Mouse (Mus musculus) neural tube, embryonic 13.5 days (tissue): ENCODE results near the gene 4933430I17Rik. TPM values are rescaled to one million over a fixed set of nuclear protein-coding genes. Genes with fewer than 3 reads are reported as not detected.

Experiments used
- ATAC-seq: fragments of 200-750 bp; cut with Nextera tagmentation; 2 replicates; pipeline ENCODE4 v1.8.0; 2017; ENCODE audit warnings: low read depth, mild to moderate bottlenecking, moderate TSS enrichment, moderate library complexity
- H3K27ac ChIP-seq: fragments of 300-500 bp; sonication (generic); replicated peaks from 2 replicates; pipeline ENCODE4 v1.5.1; 2015; ENCODE audit warnings: moderate library complexity, mild to moderate bottlenecking, inconsistent platforms
- H3K27me3 ChIP-seq: fragments of 300-500 bp; sonication (generic); 2 replicates; pipeline ENCODE4 v1.6.1; 2015; ENCODE audit warnings: mild to moderate bottlenecking, inconsistent platforms
- H3K36me3 ChIP-seq: fragments of 300-500 bp; sonication (generic); 2 replicates; pipeline ENCODE4 v1.6.1; 2015; ENCODE audit warnings: mild to moderate bottlenecking, inconsistent platforms
- H3K4me1 ChIP-seq: fragments of 300-500 bp; sonication (generic); replicated peaks from 2 replicates; pipeline ENCODE4 v1.6.1; 2015; ENCODE audit warnings: inconsistent platforms
- H3K4me2 ChIP-seq: fragments of 300-500 bp; sonication (generic); 2 replicates; pipeline ENCODE4 v1.6.1; 2015; ENCODE audit warnings: inconsistent platforms, mild to moderate bottlenecking, moderate library complexity
- H3K4me3 ChIP-seq: fragments of 300-500 bp; sonication (generic); 2 replicates; pipeline ENCODE4 v1.5.1; 2015; ENCODE audit warnings: mild to moderate bottlenecking, inconsistent platforms
- H3K9ac ChIP-seq: fragments of 300-500 bp; sonication (generic); 2 replicates; pipeline ENCODE4 v1.6.1; 2015; ENCODE audit warnings: moderate library complexity, mild to moderate bottlenecking, inconsistent platforms
- H3K9me3 ChIP-seq: fragments of 300-500 bp; sonication (generic); 2 replicates; pipeline ENCODE4 v1.6.1; 2016; ENCODE audit warnings: inconsistent platforms
- whole genome bisulfite sequencing: fragments of 180-500 bp; shearing (Covaris S2); methylation state at CpG from one replicate; pipeline ENCODE4 v1.1.7; 2015; 5-methylcytosine and 5-hydroxymethylcytosine counted together
- polyA plus RNA-seq: library from polyadenylated mRNA; unstranded; fragments of >200 nt; fragmentation: Nextera tagmentation; extraction: Ambion mirVana; gene quantifications from 2 replicates; pipeline ENCODE4 v1.2.1, GENCODE M21; 2015

4933430I17Rik gene
- polyA plus RNA-seq, 1 experiment from 2014 or later: 0.70 TPM

GRCm38 (mm10) chr4:62560963-62561629 lies 35.9 kb downstream of the 4933430I17Rik start:
- Histone ChIP-seq H3K4me3 (no peak overlapping the region), H3K27me3 (no peaks in the 10 kb centered on the region), H3K27ac (no peak overlapping the region), H3K4me1 (peaks cover 8% of the 10 kb centered on the region), H3K4me2 (no peak overlapping the region), H3K9me3 (no peaks in the 10 kb centered on the region), H3K36me3 (no peaks in the 10 kb centered on the region), H3K9ac (peak overlapping the region; percentile 44; the same call in 1 of the 2 replicates)
- ATAC-seq: peak; percentile 83
- WGBS: 23% methylated on average over 4 of the region's 4 CpGs

GRCm38 (mm10) chr4:62561630-62562001 lies 36.4 kb downstream of the 4933430I17Rik start:
- Histone ChIP-seq H3K27me3 (no peaks in the 10 kb centered on the region), H3K27ac (no peak overlapping the region), H3K4me1 (peaks cover 8% of the 10 kb centered on the region), H3K9me3 (no peaks in the 10 kb centered on the region), H3K4me2 (no peak overlapping the region), H3K9ac (peak overlapping the region; percentile 44; the same call in 1 of the 2 replicates), H3K36me3 (no peaks in the 10 kb centered on the region), H3K4me3 (no peak overlapping the region)
- ATAC-seq: peak; percentile 36
- 44% methylated on average over 3 of the region's 3 CpGs for WGBS

GRCm38 (mm10) chr4:62562006-62562405 lies 36.8 kb downstream of the 4933430I17Rik start:
- Histone ChIP-seq H3K4me2 (no peak overlapping the region), H3K4me3 (no peak overlapping the region), H3K9me3 (no peaks in the 10 kb centered on the region), H3K36me3 (no peaks in the 10 kb centered on the region), H3K27me3 (no peaks in the 10 kb centered on the region), H3K27ac (no peak overlapping the region), H3K4me1 (peaks cover 8% of the 10 kb centered on the region), H3K9ac (peak overlapping the region; percentile 44; the same call in 1 of the 2 replicates)
- WGBS: 78% methylated on average over 3 of the region's 4 CpGs
- no peak for ATAC-seq

- Histone ChIP-seq H3K9me3 (no peaks in the 10 kb centered on the region), H3K9ac (no peak overlapping the region), H3K27ac (no peak overlapping the region), H3K4me1 (peaks cover 5% of the 10 kb centered on the region), H3K27me3 (no peaks in the 10 kb centered on the region), H3K4me2 (no peak overlapping the region), H3K36me3 (no peaks in the 10 kb centered on the region), H3K4me3 (no peak overlapping the region)
- no peak for ATAC-seq
- WGBS: 90% methylated on average over 4 of the region's 4 CpGs
These were observed 41.4 kb downstream of the 4933430I17Rik start for GRCm38 (mm10) chr4:62566530-62566929.

GRCm38 (mm10) chr4:62567696-62568095 lies 42.5 kb downstream of the 4933430I17Rik start:
- Histone ChIP-seq H3K4me3 (no peak overlapping the region), H3K36me3 (no peaks in the 10 kb centered on the region), H3K9ac (no peak overlapping the region), H3K27me3 (no peaks in the 10 kb centered on the region), H3K9me3 (no peaks in the 10 kb centered on the region), H3K4me1 (no peaks in the 10 kb centered on the region), H3K4me2 (no peak overlapping the region), H3K27ac (no peak overlapping the region)
- ATAC-seq: no peak
- WGBS: 91% methylated on average over 6 of the region's 6 CpGs

GRCm38 (mm10) chr4:62568359-62568758 lies 43.2 kb downstream of the 4933430I17Rik start:
- Histone ChIP-seq H3K27ac (no peak overlapping the region), H3K9ac (no peak overlapping the region), H3K4me2 (no peak overlapping the region), H3K9me3 (no peaks in the 10 kb centered on the region), H3K4me1 (no peaks in the 10 kb centered on the region), H3K27me3 (no peaks in the 10 kb centered on the region), H3K4me3 (no peak overlapping the region), H3K36me3 (no peaks in the 10 kb centered on the region)
- 88% methylated on average over 1 of the region's 1 CpGs for WGBS
- ATAC-seq: no peak

GRCm38 (mm10) chr4:62569603-62570002 lies 44.4 kb downstream of the 4933430I17Rik start:
- Histone ChIP-seq H3K27ac (no peak overlapping the region), H3K4me1 (no peaks in the 10 kb centered on the region), H3K9me3 (no peaks in the 10 kb centered on the region), H3K4me2 (no peak overlapping the region), H3K27me3 (no peaks in the 10 kb centered on the region), H3K36me3 (no peaks in the 10 kb centered on the region), H3K9ac (no peak overlapping the region), H3K4me3 (no peak overlapping the region)
- ATAC-seq: no peak
- 94% methylated on average over 5 of the region's 5 CpGs for WGBS

GRCm38 (mm10) chr4:62570029-62570428 lies 44.9 kb downstream of the 4933430I17Rik start:
- H3K9ac ChIP-seq: no peak overlapping the region
- no peaks in the 10 kb centered on the region for H3K9me3 ChIP-seq
- H3K4me1 ChIP-seq: no peaks in the 10 kb centered on the region
- H3K27ac ChIP-seq: no peak overlapping the region
- no peaks in the 10 kb centered on the region for H3K36me3 ChIP-seq
- no peak overlapping the region for H3K4me2 ChIP-seq
- 72% methylated on average over 5 of the region's 5 CpGs for WGBS
- no peak overlapping the region for H3K4me3 ChIP-seq
- ATAC-seq: no peak
- H3K27me3 ChIP-seq: no peaks in the 10 kb centered on the region

GRCm38 (mm10) chr4:62582365-62583264 lies 57.4 kb downstream of the 4933430I17Rik start:
- no peaks in the 10 kb centered on the region for H3K9me3 ChIP-seq
- H3K27ac ChIP-seq: peak overlapping the region; percentile 92
- peak overlapping the region; percentile 72 for H3K9ac ChIP-seq
- peak overlapping the region; percentile 48 for H3K4me3 ChIP-seq
- ATAC-seq: peak; percentile 95
- H3K4me2 ChIP-seq: peak overlapping the region; percentile 95
- WGBS: 10% methylated on average over 18 of the region's 18 CpGs
- H3K36me3 ChIP-seq: no peaks in the 10 kb centered on the region
- H3K27me3 ChIP-seq: peaks cover 23% of the 10 kb centered on the region
- H3K4me1 ChIP-seq: peaks cover 49% of the 10 kb centered on the region

GRCm38 (mm10) chr4:62583265-62584092 lies 58.3 kb downstream of the 4933430I17Rik start:
- Histone ChIP-seq H3K4me1 (peaks cover 49% of the 10 kb centered on the region), H3K27ac (peak overlapping the region; percentile 92), H3K36me3 (no peaks in the 10 kb centered on the region), H3K9me3 (no peaks in the 10 kb centered on the region), H3K9ac (peak overlapping the region; percentile 72), H3K27me3 (peaks cover 23% of the 10 kb centered on the region), H3K4me3 (peak overlapping the region; percentile 48), H3K4me2 (peak overlapping the region; percentile 95)
- ATAC-seq: peak; percentile 83
- WGBS: under 1% methylated on average over 41 of the region's 42 CpGs

GRCm38 (mm10) chr4:62587067-62587466 lies 61.9 kb downstream of the 4933430I17Rik start:
- peaks cover 50% of the 10 kb centered on the region for H3K4me1 ChIP-seq
- no peaks in the 10 kb centered on the region for H3K36me3 ChIP-seq
- no peak for ATAC-seq
- H3K9me3 ChIP-seq: no peaks in the 10 kb centered on the region
- H3K27ac ChIP-seq: no peak overlapping the region
- peaks cover 18% of the 10 kb centered on the region for H3K27me3 ChIP-seq
- no peak overlapping the region for H3K9ac ChIP-seq
- 92% methylated on average over 8 of the region's 8 CpGs for WGBS
- no peak overlapping the region for H3K4me3 ChIP-seq
- no peak overlapping the region for H3K4me2 ChIP-seq

- Histone ChIP-seq H3K4me1 (peaks cover 23% of the 10 kb centered on the region), H3K4me3 (no peak overlapping the region), H3K4me2 (no peak overlapping the region), H3K27me3 (no peaks in the 10 kb centered on the region), H3K9ac (no peak overlapping the region), H3K9me3 (no peaks in the 10 kb centered on the region), H3K36me3 (no peaks in the 10 kb centered on the region), H3K27ac (peak overlapping the region; percentile 65)
- 80% methylated on average over 1 of the region's 1 CpGs for WGBS
- no peak for ATAC-seq
These were observed 65.7 kb downstream of the 4933430I17Rik start for GRCm38 (mm10) chr4:62590878-62591277.
